Mouse (Mus musculus): ENCODE data around the gene N4bp2l1. TPM values are rescaled to one million over a fixed set of nuclear protein-coding genes. Genes with fewer than 3 reads are reported as not detected.

The N4bp2l1 gene
- polyA plus RNA-seq, 1 experiment from 2014 or later: 2.6 TPM

DNA sequence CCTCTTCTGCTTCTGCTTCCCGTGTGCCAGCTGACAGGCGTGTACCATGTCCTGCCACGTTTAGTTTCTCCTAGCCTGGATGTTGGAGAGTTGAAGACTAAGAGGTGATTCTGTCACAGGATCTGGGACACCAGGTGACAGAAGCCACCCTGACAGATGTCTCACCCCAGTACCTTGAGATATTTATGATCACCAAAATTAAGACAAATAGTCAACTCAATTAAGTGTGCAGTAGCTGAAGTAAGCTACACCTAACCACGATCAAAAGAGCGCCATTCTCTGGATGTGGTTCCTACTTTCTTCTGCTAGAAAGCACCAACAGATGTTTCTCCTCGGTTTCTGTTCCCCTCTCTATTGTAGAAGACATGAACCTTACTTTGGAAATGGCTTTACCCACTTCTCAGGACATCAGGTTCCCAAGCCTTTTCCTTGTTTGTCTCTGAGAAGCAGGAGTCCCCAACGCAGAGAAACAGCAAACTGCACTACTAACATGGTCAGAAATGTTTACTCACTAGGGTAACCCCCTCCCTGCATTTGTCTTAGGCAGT is 23.7 kb upstream of the N4bp2l1 start:
- H3K4me1 ChIP-seq (ENCODE audit: control insufficient read depth, insufficient read depth, low read length): no peaks in the 10 kb centered on the region
- no peaks in the 10 kb centered on the region for H3K27me3 ChIP-seq (ENCODE audit: control insufficient read depth, insufficient read depth, low read length)
- no peak overlapping the region for H3K27ac ChIP-seq (replicated peaks; ENCODE audit: low read depth, low read length)
- no peak overlapping the region for H3K4me3 ChIP-seq (ENCODE audit: low read depth, low read length)
- no peaks in the 10 kb centered on the region for H3K36me3 ChIP-seq (ENCODE audit: control insufficient read depth, insufficient read depth, low read length)
- H3K4me2 ChIP-seq (ENCODE audit: low read depth, severe bottlenecking): no peak overlapping the region
- ATAC-seq (ENCODE audit: insufficient number of reproducible peaks, low FRiP score, low TSS enrichment, low read depth) (no peak), DNase-seq (ENCODE audit: low spot score) (no peak)
- H3K9ac ChIP-seq (ENCODE audit: low read length): no peak overlapping the region
- 85% methylated on average over 7 of the region's 7 CpGs for WGBS
- H3K9me3 ChIP-seq (ENCODE audit: control insufficient read depth, low read length): no peaks in the 10 kb centered on the region

DNA sequence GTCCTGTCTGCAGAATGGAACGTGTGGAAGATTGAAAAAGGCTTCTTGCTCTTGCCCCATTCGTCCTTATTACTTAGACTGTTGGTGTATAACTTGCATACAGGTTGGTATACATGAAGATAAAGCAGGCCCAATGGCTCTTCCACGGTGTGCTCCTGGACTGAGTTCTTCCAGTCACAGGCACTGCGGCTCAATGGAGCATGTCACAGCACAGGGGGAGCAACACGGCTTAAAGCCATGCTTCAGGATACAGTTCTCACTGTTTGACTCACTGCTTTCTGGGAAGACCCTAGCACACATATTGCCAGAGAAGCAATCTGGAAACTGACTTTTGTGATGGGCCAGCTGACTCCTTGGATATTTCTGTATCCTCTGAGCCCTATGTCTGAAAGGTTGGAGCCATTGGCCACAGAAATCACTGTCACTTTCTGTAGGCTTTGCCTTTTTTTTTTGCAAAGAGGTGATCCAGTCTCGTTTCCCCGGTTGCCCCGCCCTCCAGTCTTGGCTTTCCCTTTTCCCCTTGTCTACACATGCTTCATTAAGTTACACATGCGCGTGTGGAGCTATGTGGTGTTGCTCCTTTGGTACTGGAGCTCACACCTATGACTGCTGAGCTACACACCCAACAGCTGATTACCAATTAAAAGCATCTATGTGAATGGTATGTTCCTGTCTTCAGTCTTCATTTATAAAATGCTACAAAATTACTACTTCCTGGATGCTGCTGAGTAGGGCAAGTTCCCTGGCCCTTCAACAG is 21.8 kb upstream of the N4bp2l1 start:
- Histone ChIP-seq H3K4me2 (ENCODE audit: low read depth, severe bottlenecking) (no peak overlapping the region), H3K9me3 (ENCODE audit: control insufficient read depth, low read length) (no peaks in the 10 kb centered on the region), H3K27ac (replicated peaks; ENCODE audit: low read depth, low read length) (no peak overlapping the region), H3K4me3 (ENCODE audit: low read depth, low read length) (no peak overlapping the region), H3K4me1 (ENCODE audit: control insufficient read depth, insufficient read depth, low read length) (no peaks in the 10 kb centered on the region), H3K36me3 (ENCODE audit: control insufficient read depth, insufficient read depth, low read length) (no peaks in the 10 kb centered on the region), H3K9ac (ENCODE audit: low read length) (no peak overlapping the region), H3K27me3 (ENCODE audit: control insufficient read depth, insufficient read depth, low read length) (no peaks in the 10 kb centered on the region)
- whole genome bisulfite sequencing: 89% methylated on average over 10 of the region's 10 CpGs
- DNase-seq (ENCODE audit: low spot score): no peak
- ATAC-seq (ENCODE audit: insufficient number of reproducible peaks, low FRiP score, low TSS enrichment, low read depth): no peak

DNA sequence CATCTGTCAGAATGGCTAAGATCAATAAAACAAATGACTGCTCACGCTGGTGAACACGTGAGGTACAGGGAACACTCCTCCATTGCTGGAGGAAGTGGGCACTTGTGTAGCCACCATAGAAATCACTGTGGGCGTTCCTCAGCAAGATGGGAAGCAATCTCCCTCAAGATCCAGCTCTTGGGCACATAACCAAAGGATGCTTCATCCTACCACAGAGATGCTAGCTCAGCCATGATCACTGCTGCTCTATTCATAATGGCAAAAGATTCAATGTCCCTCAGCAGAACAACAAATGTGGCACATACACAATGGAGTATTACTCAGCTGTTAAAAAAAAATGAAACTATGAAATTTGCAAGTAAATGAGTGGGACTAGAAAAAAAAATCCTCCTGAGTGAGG is 19.7 kb upstream of the N4bp2l1 start:
- WGBS: 68% methylated on average over 3 of the region's 3 CpGs
- Histone ChIP-seq H3K4me3 (ENCODE audit: low read depth, low read length) (no peak overlapping the region), H3K4me2 (ENCODE audit: low read depth, severe bottlenecking) (no peak overlapping the region), H3K27me3 (ENCODE audit: control insufficient read depth, insufficient read depth, low read length) (no peaks in the 10 kb centered on the region), H3K36me3 (ENCODE audit: control insufficient read depth, insufficient read depth, low read length) (no peaks in the 10 kb centered on the region), H3K9ac (ENCODE audit: low read length) (no peak overlapping the region), H3K4me1 (ENCODE audit: control insufficient read depth, insufficient read depth, low read length) (no peaks in the 10 kb centered on the region), H3K9me3 (ENCODE audit: control insufficient read depth, low read length) (no peaks in the 10 kb centered on the region), H3K27ac (replicated peaks; ENCODE audit: low read depth, low read length) (no peak overlapping the region)
- ATAC-seq (ENCODE audit: insufficient number of reproducible peaks, low FRiP score, low TSS enrichment, low read depth) (no peak), DNase-seq (ENCODE audit: low spot score) (no peak)

DNA sequence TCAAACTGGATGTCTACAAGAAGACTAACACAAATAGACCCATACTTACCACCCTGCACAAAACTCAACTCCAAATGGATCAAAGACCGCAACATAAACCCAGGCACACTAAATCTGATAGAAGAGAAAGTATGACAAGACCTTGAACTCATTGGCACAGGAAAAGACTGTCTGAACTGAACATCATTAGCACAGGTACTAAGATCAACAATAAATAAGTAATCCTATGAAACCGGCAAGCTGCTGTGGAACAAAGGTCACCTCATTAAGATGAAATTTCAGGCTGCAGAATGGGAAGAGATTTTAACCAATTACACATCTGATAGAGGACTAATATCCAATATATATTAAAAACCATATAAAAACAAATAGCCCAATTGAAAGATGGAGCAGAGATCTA is 19.2 kb upstream of the N4bp2l1 start:
- DNase-seq (ENCODE audit: low spot score) (no peak), ATAC-seq (ENCODE audit: insufficient number of reproducible peaks, low FRiP score, low TSS enrichment, low read depth) (no peak)
- Histone ChIP-seq H3K27me3 (ENCODE audit: control insufficient read depth, insufficient read depth, low read length) (no peaks in the 10 kb centered on the region), H3K36me3 (ENCODE audit: control insufficient read depth, insufficient read depth, low read length) (no peaks in the 10 kb centered on the region), H3K4me3 (ENCODE audit: low read depth, low read length) (no peak overlapping the region), H3K4me1 (ENCODE audit: control insufficient read depth, insufficient read depth, low read length) (no peaks in the 10 kb centered on the region), H3K27ac (replicated peaks; ENCODE audit: low read depth, low read length) (no peak overlapping the region), H3K9ac (ENCODE audit: low read length) (no peak overlapping the region), H3K4me2 (ENCODE audit: low read depth, severe bottlenecking) (no peak overlapping the region), H3K9me3 (ENCODE audit: control insufficient read depth, low read length) (no peaks in the 10 kb centered on the region)
- WGBS: 91% methylated on average over 2 of the region's 2 CpGs

DNA sequence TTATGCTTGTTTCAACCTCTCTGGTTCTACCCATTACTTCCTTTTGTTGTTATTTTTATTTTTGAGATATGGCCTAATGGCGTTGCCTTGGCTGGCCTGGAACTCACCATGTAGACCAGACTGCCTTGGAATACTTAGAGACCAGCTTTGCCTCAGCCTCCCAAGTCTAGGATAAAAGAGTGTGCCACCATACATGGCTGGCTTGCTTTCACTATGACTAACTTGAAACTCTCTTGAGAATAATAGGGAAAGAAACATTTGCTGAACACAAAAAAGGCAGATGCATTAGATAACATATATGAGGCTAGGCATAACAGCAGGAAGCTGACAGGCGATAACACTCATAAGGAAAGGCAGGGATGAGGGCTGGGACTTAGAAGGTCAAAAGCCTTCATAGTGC is 17.1 kb upstream of the N4bp2l1 start:
- H3K9ac ChIP-seq (ENCODE audit: low read length): no peak overlapping the region
- H3K27ac ChIP-seq (replicated peaks; ENCODE audit: low read depth, low read length): no peak overlapping the region
- WGBS: 86% methylated on average over 2 of the region's 2 CpGs
- no peaks in the 10 kb centered on the region for H3K36me3 ChIP-seq (ENCODE audit: control insufficient read depth, insufficient read depth, low read length)
- no peak overlapping the region for H3K4me3 ChIP-seq (ENCODE audit: low read depth, low read length)
- no peaks in the 10 kb centered on the region for H3K4me1 ChIP-seq (ENCODE audit: control insufficient read depth, insufficient read depth, low read length)
- no peaks in the 10 kb centered on the region for H3K9me3 ChIP-seq (ENCODE audit: control insufficient read depth, low read length)
- H3K27me3 ChIP-seq (ENCODE audit: control insufficient read depth, insufficient read depth, low read length): no peaks in the 10 kb centered on the region
- no peak for ATAC-seq (ENCODE audit: insufficient number of reproducible peaks, low FRiP score, low TSS enrichment, low read depth)
- DNase-seq (ENCODE audit: low spot score): no peak
- no peak overlapping the region for H3K4me2 ChIP-seq (ENCODE audit: low read depth, severe bottlenecking)

DNA sequence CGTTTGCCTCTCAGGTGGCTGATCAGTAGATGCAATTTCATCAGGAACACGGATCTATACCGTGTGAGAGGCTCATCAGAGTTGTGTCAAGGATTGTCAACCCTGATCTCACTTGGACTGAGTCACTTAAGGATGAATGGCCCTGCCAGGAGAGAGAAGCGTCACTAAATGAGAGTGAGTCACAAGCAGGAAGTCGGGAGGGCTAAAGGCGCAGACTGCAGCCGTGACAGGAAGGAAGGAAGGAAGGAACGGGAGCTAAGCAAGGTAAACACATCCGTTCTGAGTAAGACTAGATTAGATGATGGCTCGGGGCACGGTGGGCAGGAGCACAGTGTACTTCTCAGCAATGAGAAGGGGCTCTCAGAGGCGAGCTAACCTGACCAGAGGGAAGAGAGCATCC is 14.7 kb upstream of the N4bp2l1 start:
- no peak for DNase-seq (ENCODE audit: low spot score)
- 73% methylated on average over 12 of the region's 12 CpGs for WGBS
- ATAC-seq (ENCODE audit: insufficient number of reproducible peaks, low FRiP score, low TSS enrichment, low read depth): no peak

DNA sequence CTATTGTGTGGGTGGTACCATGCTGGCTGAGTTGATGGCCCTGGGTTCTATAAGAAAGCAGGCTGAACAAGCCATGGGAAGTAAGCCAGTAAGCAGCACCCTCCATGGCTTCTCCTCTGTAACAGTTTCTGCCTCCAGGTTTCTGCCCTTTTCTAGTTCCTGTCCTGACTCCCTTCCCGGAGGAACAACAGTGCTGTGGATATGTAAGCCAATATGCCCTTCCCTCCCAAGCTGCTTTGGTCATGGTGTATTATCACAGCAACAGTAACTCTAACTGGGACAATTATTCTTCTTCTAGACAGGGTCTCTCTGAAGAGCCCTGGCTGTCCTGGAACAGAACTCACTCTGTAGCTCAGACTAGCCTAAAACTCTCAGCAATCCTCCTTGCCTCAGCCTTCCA is 14.1 kb upstream of the N4bp2l1 start:
- no peaks in the 10 kb centered on the region for H3K36me3 ChIP-seq (ENCODE audit: control insufficient read depth, insufficient read depth, low read length)
- no peak overlapping the region for H3K4me2 ChIP-seq (ENCODE audit: low read depth, severe bottlenecking)
- H3K9me3 ChIP-seq (ENCODE audit: control insufficient read depth, low read length): no peaks in the 10 kb centered on the region
- no peaks in the 10 kb centered on the region for H3K27me3 ChIP-seq (ENCODE audit: control insufficient read depth, insufficient read depth, low read length)
- H3K27ac ChIP-seq (replicated peaks; ENCODE audit: low read depth, low read length): no peak overlapping the region
- ATAC-seq (ENCODE audit: insufficient number of reproducible peaks, low FRiP score, low TSS enrichment, low read depth): no peak
- no peak overlapping the region for H3K9ac ChIP-seq (ENCODE audit: low read length)
- H3K4me1 ChIP-seq (ENCODE audit: control insufficient read depth, insufficient read depth, low read length): no peaks in the 10 kb centered on the region
- no peak for DNase-seq (ENCODE audit: low spot score)
- 91% methylated on average over 1 of the region's 1 CpGs for WGBS
- H3K4me3 ChIP-seq (ENCODE audit: low read depth, low read length): no peak overlapping the region

More for the DNA sequence above, 14.7 kb upstream of the N4bp2l1 start:
- no peaks in the 10 kb centered on the region for H3K27me3 ChIP-seq (ENCODE audit: control insufficient read depth, insufficient read depth, low read length)
- H3K36me3 ChIP-seq (ENCODE audit: control insufficient read depth, insufficient read depth, low read length): no peaks in the 10 kb centered on the region
- no peak overlapping the region for H3K4me3 ChIP-seq (ENCODE audit: low read depth, low read length)
- no peak overlapping the region for H3K9ac ChIP-seq (ENCODE audit: low read length)
- H3K9me3 ChIP-seq (ENCODE audit: control insufficient read depth, low read length): no peaks in the 10 kb centered on the region
- H3K4me2 ChIP-seq (ENCODE audit: low read depth, severe bottlenecking): no peak overlapping the region
- no peak overlapping the region for H3K27ac ChIP-seq (replicated peaks; ENCODE audit: low read depth, low read length)
- no peaks in the 10 kb centered on the region for H3K4me1 ChIP-seq (ENCODE audit: control insufficient read depth, insufficient read depth, low read length)

DNA sequence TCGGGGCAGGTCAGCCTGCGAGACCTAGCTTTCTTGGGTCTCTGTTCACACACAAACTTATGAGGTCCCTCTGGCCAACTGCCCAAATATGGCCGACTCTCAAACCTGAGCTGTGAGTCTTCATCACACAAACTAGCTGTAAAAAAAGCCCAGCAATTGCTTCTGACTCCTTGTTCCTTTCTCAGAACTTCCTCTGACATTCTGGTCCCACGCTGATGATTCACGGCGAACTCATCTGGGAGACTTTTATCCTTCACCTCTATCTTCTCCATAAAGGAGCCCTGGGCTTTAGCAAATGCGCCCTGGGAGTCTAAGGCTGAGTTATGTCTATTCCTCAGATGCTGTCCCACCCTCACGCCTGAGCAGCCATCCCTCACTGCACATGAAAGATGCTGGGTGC is 10.6 kb upstream of the N4bp2l1 start:
- Histone ChIP-seq H3K9ac (ENCODE audit: low read length) (no peak overlapping the region), H3K4me3 (ENCODE audit: low read depth, low read length) (no peak overlapping the region), H3K27me3 (ENCODE audit: control insufficient read depth, insufficient read depth, low read length) (no peaks in the 10 kb centered on the region), H3K9me3 (ENCODE audit: control insufficient read depth, low read length) (no peaks in the 10 kb centered on the region), H3K36me3 (ENCODE audit: control insufficient read depth, insufficient read depth, low read length) (no peaks in the 10 kb centered on the region), H3K4me1 (ENCODE audit: control insufficient read depth, insufficient read depth, low read length) (no peaks in the 10 kb centered on the region), H3K4me2 (ENCODE audit: low read depth, severe bottlenecking) (no peak overlapping the region), H3K27ac (replicated peaks; ENCODE audit: low read depth, low read length) (no peak overlapping the region)
- WGBS: 92% methylated on average over 8 of the region's 8 CpGs
- ATAC-seq (ENCODE audit: insufficient number of reproducible peaks, low FRiP score, low TSS enrichment, low read depth): no peak
- no peak for DNase-seq (ENCODE audit: low spot score)

DNA sequence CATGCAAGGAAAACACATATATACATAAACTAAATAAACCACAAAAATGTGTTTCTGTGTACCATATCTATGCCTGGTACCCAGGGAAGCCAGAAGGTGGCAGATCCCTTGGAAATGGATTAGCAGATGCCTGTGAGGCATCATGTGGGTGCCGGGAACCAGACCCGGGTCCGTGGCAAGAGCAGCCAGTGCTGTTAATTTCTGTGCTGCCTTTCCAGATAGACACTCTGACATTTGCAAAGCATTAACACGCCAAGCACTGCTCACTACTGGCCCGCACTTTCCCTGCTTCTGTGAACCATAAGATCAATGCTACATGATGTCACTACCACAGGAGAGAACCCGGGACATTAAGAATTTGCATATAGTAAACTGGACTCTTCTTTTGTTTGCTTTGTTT is 9.1 kb upstream of the N4bp2l1 start:
- no peaks in the 10 kb centered on the region for H3K36me3 ChIP-seq (ENCODE audit: control insufficient read depth, insufficient read depth, low read length)
- H3K27me3 ChIP-seq (ENCODE audit: control insufficient read depth, insufficient read depth, low read length): no peaks in the 10 kb centered on the region
- H3K9me3 ChIP-seq (ENCODE audit: control insufficient read depth, low read length): no peaks in the 10 kb centered on the region
- no peak overlapping the region for H3K4me2 ChIP-seq (ENCODE audit: low read depth, severe bottlenecking)
- no peak overlapping the region for H3K27ac ChIP-seq (replicated peaks; ENCODE audit: low read depth, low read length)
- no peak for ATAC-seq (ENCODE audit: insufficient number of reproducible peaks, low FRiP score, low TSS enrichment, low read depth)
- WGBS: 95% methylated on average over 6 of the region's 6 CpGs
- H3K4me1 ChIP-seq (ENCODE audit: control insufficient read depth, insufficient read depth, low read length): no peaks in the 10 kb centered on the region
- H3K4me3 ChIP-seq (ENCODE audit: low read depth, low read length): no peak overlapping the region
- no peak for DNase-seq (ENCODE audit: low spot score)
- no peak overlapping the region for H3K9ac ChIP-seq (ENCODE audit: low read length)
